Mouse (Mus musculus) lung, postnatal 14 days (tissue): ENCODE results near the gene Ranbp6.

Experiments used
- DNase-seq: peaks from one replicate; pipeline ENCODE4 v3.0.0; 2021

The Ranbp6 gene

GRCm38 (mm10) chr19:29805917-29806785 lies 6.6 kb downstream of the Ranbp6 start, which contains the start of gene 9930021J03Rik:
TSS of gene 9930021J03Rik (minus strand) at chr19:29805989.
- peak; percentile 99 for DNase-seq

- DNase-seq: peak; percentile 60
Measured at GRCm38 (mm10) chr19:29805101-29805916, 7.5 kb downstream of the Ranbp6 start.

GRCm38 (mm10) chr19:29803946-29804345 lies 8.8 kb downstream of the Ranbp6 start:
- DNase-seq: no peak

- no peak for DNase-seq
Measured at GRCm38 (mm10) chr19:29797371-29797770, 15.4 kb downstream of the Ranbp6 start.

GRCm38 (mm10) chr19:29787997-29788396 lies 24.8 kb downstream of the Ranbp6 start:
- DNase-seq: no peak

GRCm38 (mm10) chr19:29782914-29783313 lies 29.9 kb downstream of the Ranbp6 start:
- no peak for DNase-seq
